Mouse (Mus musculus): ENCODE results near the gene Olfr1428. TPM values are rescaled to one million over a fixed set of nuclear protein-coding genes. Genes with fewer than 3 reads are reported as not detected.
"Not testable (repeated sequence)": the region's sequence is repeated elsewhere in the genome, so short reads cannot be mapped to it uniquely, and the experiment has no call there.

The Olfr1428 gene
- polyA plus RNA-seq, 1 experiment from 2014 or later, result not detected

DNA sequence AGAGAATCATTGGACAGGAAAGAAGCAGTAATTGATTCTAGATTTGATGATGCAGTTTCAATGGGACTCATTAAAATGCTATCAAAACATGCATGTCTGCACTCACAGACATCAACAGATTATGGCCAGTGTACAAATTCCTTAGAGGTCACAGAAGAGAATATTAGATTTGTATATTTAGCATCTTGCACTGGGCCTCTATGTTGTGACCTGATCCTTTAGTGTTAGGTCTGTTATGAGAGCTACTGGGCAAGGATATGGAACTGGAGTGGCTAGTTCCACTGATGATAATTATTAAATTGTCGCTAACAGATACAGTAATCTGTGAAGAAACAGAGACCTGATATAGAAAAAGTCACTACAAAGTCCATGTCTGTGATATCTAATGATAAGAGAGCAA lies 23.8 kb downstream of the Olfr1428 start, which contains the start of gene Olfr1426:
Gene Olfr1426, minus strand, starts transcription at position 101 of the 400 bp plus-strand sequence.
- no peaks in the 10 kb centered on the region for H3K27me3 ChIP-seq (ENCODE audit: control insufficient read depth, insufficient read depth, low read depth, low read length)
- no peaks in the 10 kb centered on the region for H3K9me3 ChIP-seq (replicated peaks; ENCODE audit: control insufficient read depth, low read length)
- H3K27ac ChIP-seq (ENCODE audit: low read length), result no peak within 1 kb of the TSS
- no peak within 1 kb of the TSS for H3K9ac ChIP-seq (ENCODE audit: low read depth, low read length)
- H3K4me1 ChIP-seq (ENCODE audit: control insufficient read depth, low read depth, low read length), result no peaks in the 10 kb centered on the region
- no peak within 1 kb of the TSS for H3K4me2 ChIP-seq (ENCODE audit: low read depth, low read length)
- no peak for ATAC-seq (ENCODE audit: low read depth)
- H3K4me3 ChIP-seq (ENCODE audit: low read depth, low read length), result no peak within 1 kb of the TSS
- H3K36me3 ChIP-seq (ENCODE audit: control insufficient read depth, insufficient read depth), result no peaks in the 10 kb centered on the region
- 59% methylated on average over 1 of the region's 1 CpGs for WGBS (ENCODE audit: insufficient replicate concordance)

- 54% methylated on average over 4 of the region's 4 CpGs for WGBS (ENCODE audit: insufficient replicate concordance)
- not testable (repeated sequence) for H3K4me2 ChIP-seq (ENCODE audit: low read depth, low read length); H3K27ac ChIP-seq (ENCODE audit: low read length)
Measured at GRCm38 (mm10) chr19:12077631-12078030, 38.1 kb downstream of the Olfr1428 start, which contains the start of gene Olfr1425. Gene Olfr1425 (minus strand): TSS chr19:12077731.

DNA sequence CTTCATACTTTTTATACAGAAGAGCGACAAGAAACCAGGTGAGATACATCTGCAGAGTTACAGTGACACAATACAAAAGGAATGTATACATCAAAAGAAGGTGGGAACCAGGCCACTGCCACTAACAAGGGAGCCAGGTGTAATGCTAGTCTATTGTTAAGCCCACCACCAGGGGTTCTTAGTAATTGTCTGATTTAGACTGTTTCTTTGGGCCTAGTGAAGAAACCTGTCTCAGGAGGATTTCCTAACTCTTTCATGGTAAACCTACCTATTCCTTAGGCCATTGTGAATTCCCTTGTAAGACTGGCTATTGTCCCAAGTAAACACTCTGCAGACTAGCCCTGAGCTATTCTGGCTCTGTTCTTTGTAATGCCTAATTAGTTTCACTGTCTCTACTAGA lies 46.2 kb downstream of the Olfr1428 start:
- H3K4me1 ChIP-seq (ENCODE audit: control insufficient read depth, low read depth, low read length); H3K9me3 ChIP-seq (replicated peaks; ENCODE audit: control insufficient read depth, low read length); H3K4me2 ChIP-seq (ENCODE audit: low read depth, low read length); H3K4me3 ChIP-seq (ENCODE audit: low read depth, low read length); H3K9ac ChIP-seq (ENCODE audit: low read depth, low read length); H3K27ac ChIP-seq (ENCODE audit: low read length); H3K27me3 ChIP-seq (ENCODE audit: control insufficient read depth, insufficient read depth, low read depth, low read length); H3K36me3 ChIP-seq (ENCODE audit: control insufficient read depth, insufficient read depth); ATAC-seq (ENCODE audit: low read depth): not testable (repeated sequence)
- WGBS (ENCODE audit: insufficient replicate concordance), result 52% methylated on average over 1 of the region's 1 CpGs

More at GRCm38 (mm10) chr19:12077631-12078030, 38.1 kb downstream of the Olfr1428 start, which contains the start of gene Olfr1425:
- not testable (repeated sequence) for H3K36me3 ChIP-seq (ENCODE audit: control insufficient read depth, insufficient read depth); H3K4me1 ChIP-seq (ENCODE audit: control insufficient read depth, low read depth, low read length); H3K27me3 ChIP-seq (ENCODE audit: control insufficient read depth, insufficient read depth, low read depth, low read length); H3K9me3 ChIP-seq (replicated peaks; ENCODE audit: control insufficient read depth, low read length); H3K4me3 ChIP-seq (ENCODE audit: low read depth, low read length); ATAC-seq (ENCODE audit: low read depth); H3K9ac ChIP-seq (ENCODE audit: low read depth, low read length)

DNA sequence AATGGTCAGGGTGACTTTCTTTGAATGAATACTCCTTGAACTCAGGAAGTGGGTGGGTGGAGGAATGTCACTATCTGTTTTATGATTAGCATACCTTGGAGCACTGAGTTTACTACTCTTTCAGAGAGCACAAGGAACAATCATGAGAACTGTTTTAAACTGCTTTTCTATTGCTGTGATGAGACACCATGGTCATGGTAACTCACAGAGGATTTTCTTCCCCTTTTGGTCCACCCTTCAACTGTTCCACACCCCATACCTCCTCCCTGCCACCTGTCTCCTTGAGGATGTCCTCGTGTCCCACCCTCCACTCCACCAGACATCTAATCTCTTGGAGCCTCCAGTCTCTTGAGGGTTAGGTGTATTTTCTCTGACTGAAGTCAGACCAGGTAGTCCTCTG lies 47.9 kb downstream of the Olfr1428 start:
- H3K27ac ChIP-seq (ENCODE audit: low read length); H3K9ac ChIP-seq (ENCODE audit: low read depth, low read length); H3K4me3 ChIP-seq (ENCODE audit: low read depth, low read length); ATAC-seq (ENCODE audit: low read depth); H3K36me3 ChIP-seq (ENCODE audit: control insufficient read depth, insufficient read depth); H3K4me2 ChIP-seq (ENCODE audit: low read depth, low read length); H3K27me3 ChIP-seq (ENCODE audit: control insufficient read depth, insufficient read depth, low read depth, low read length); H3K4me1 ChIP-seq (ENCODE audit: control insufficient read depth, low read depth, low read length); H3K9me3 ChIP-seq (replicated peaks; ENCODE audit: control insufficient read depth, low read length): not testable (repeated sequence)
- 39% methylated on average over 1 of the region's 1 CpGs for WGBS (ENCODE audit: insufficient replicate concordance)

- 79% methylated on average over 1 of the region's 1 CpGs for WGBS (ENCODE audit: insufficient replicate concordance)
- H3K27ac ChIP-seq (ENCODE audit: low read length); H3K9ac ChIP-seq (ENCODE audit: low read depth, low read length); H3K4me2 ChIP-seq (ENCODE audit: low read depth, low read length); ATAC-seq (ENCODE audit: low read depth); H3K27me3 ChIP-seq (ENCODE audit: control insufficient read depth, insufficient read depth, low read depth, low read length); H3K4me3 ChIP-seq (ENCODE audit: low read depth, low read length); H3K36me3 ChIP-seq (ENCODE audit: control insufficient read depth, insufficient read depth); H3K4me1 ChIP-seq (ENCODE audit: control insufficient read depth, low read depth, low read length); H3K9me3 ChIP-seq (replicated peaks; ENCODE audit: control insufficient read depth, low read length): not testable (repeated sequence)
Measured at GRCm38 (mm10) chr19:12062582-12062981, 53.1 kb downstream of the Olfr1428 start, which contains the start of gene Olfr1424. Gene Olfr1424 (minus strand): TSS chr19:12062682.

Other genes with a start within 250 kb of the Olfr1428 start
- gene Olfr1419, start 240.8 kb downstream of the Olfr1428 start, polyA plus RNA-seq (2015; fragmentation: Nextera tagmentation; extraction: Ambion mirVana), result not detected in 2 replicates
- not detected in 2 replicates for gene Olfr1420, start 229.3 kb downstream of the Olfr1428 start, polyA plus RNA-seq (2015; fragmentation: Nextera tagmentation; extraction: Ambion mirVana)
- 6.8 TPM in 2 replicates for gene Patl1, start 203.5 kb downstream of the Olfr1428 start, polyA plus RNA-seq (2015; fragmentation: Nextera tagmentation; extraction: Ambion mirVana)
- 1.7 TPM in 2 replicates for gene Osbp, start 150.0 kb downstream of the Olfr1428 start, polyA plus RNA-seq (2015; fragmentation: Nextera tagmentation; extraction: Ambion mirVana)
- gene Olfr1423, start 74.6 kb downstream of the Olfr1428 start, polyA plus RNA-seq (2015; fragmentation: Nextera tagmentation; extraction: Ambion mirVana), result 0.01 TPM in 1 of 2 replicates, not detected in the other
- gene Olfr1424, start 53.2 kb downstream of the Olfr1428 start, polyA plus RNA-seq (2015; fragmentation: Nextera tagmentation; extraction: Ambion mirVana), result not detected in 2 replicates
- gene Olfr1425, start 38.2 kb downstream of the Olfr1428 start, polyA plus RNA-seq (2015; fragmentation: Nextera tagmentation; extraction: Ambion mirVana), result not detected in 2 replicates
- gene Olfr1426, start 23.9 kb downstream of the Olfr1428 start, polyA plus RNA-seq (2015; fragmentation: Nextera tagmentation; extraction: Ambion mirVana), result not detected in 2 replicates
- not detected in 2 replicates for gene Olfr1427, start 12.6 kb downstream of the Olfr1428 start, polyA plus RNA-seq (2015; fragmentation: Nextera tagmentation; extraction: Ambion mirVana)
- gene Olfr76, start 7.3 kb upstream of the Olfr1428 start, polyA plus RNA-seq (2015; fragmentation: Nextera tagmentation; extraction: Ambion mirVana), result not detected in 2 replicates
- not detected in 2 replicates for gene Olfr1555-ps1, start 54.2 kb upstream of the Olfr1428 start, polyA plus RNA-seq (2015; fragmentation: Nextera tagmentation; extraction: Ambion mirVana)
- not detected in 2 replicates for gene Olfr1431, start 84.7 kb upstream of the Olfr1428 start, polyA plus RNA-seq (2015; fragmentation: Nextera tagmentation; extraction: Ambion mirVana)
- gene Olfr1432, start 116.7 kb upstream of the Olfr1428 start, polyA plus RNA-seq (2015; fragmentation: Nextera tagmentation; extraction: Ambion mirVana), result not detected in 2 replicates
- gene Olfr262, start 125.8 kb upstream of the Olfr1428 start, polyA plus RNA-seq (2015; fragmentation: Nextera tagmentation; extraction: Ambion mirVana), result not detected in 2 replicates
- not detected in 2 replicates for gene Olfr235, start 145.1 kb upstream of the Olfr1428 start, polyA plus RNA-seq (2015; fragmentation: Nextera tagmentation; extraction: Ambion mirVana)
- gene Olfr1434, start 164.0 kb upstream of the Olfr1428 start, polyA plus RNA-seq (2015; fragmentation: Nextera tagmentation; extraction: Ambion mirVana), result not detected in 2 replicates
- gene Olfr1436, start 183.2 kb upstream of the Olfr1428 start, polyA plus RNA-seq (2015; fragmentation: Nextera tagmentation; extraction: Ambion mirVana), result not detected in 2 replicates
- gene Olfr1437, start 209.2 kb upstream of the Olfr1428 start, polyA plus RNA-seq (2015; fragmentation: Nextera tagmentation; extraction: Ambion mirVana), result not detected in 2 replicates
- gene Olfr1438-ps1, start 220.0 kb upstream of the Olfr1428 start, polyA plus RNA-seq (2015; fragmentation: Nextera tagmentation; extraction: Ambion mirVana), result not detected in 2 replicates

Data from liver, embryonic 16.5 days (tissue).